Mouse (Mus musculus) stomach, postnatal 0 days (tissue): ENCODE measurements around the gene Smap2.

Experiments
- CTCF ChIP-seq: IDR thresholded peaks from 2 replicates; pipeline ENCODE4 v1.5.1; 2016; ENCODE audit warnings: antibody characterized with exemption, low read depth, mild to moderate bottlenecking, moderate library complexity
- EP300 ChIP-seq: optimal IDR thresholded peaks from 2 replicates; pipeline ENCODE3; 2016; ENCODE audit warnings: antibody characterized with exemption

GRCm38 (mm10) chr4:121009151-121009550 lies 7.9 kb downstream of the Smap2 start:
- TF ChIP-seq CTCF = no peak
- TF ChIP-seq EP300 = no peak
